Mouse (Mus musculus) embryonic fibroblast, embryonic 13.5 days (primary cell): ENCODE results near the gene Rcsd1. TPM values are rescaled to one million over a fixed set of nuclear protein-coding genes. Genes with fewer than 3 reads are reported as not detected.

Experiments used
- H3K27ac ChIP-seq: 2 replicates; pipeline ENCODE4 v1.5.1; 2012; ENCODE audit warnings: low read length, control low read depth, inconsistent platforms; ENCODE audit not compliant: insufficient read depth
- H3K4me1 ChIP-seq: 2 replicates; pipeline ENCODE4 v1.6.1; 2011; ENCODE audit warnings: low read length; ENCODE audit not compliant: control insufficient read depth, insufficient read depth
- H3K4me3 ChIP-seq: 2 replicates; pipeline ENCODE4 v1.5.1; 2011; ENCODE audit warnings: mild to moderate bottlenecking, control low read depth, low read length; ENCODE audit not compliant: insufficient read depth
- CTCF ChIP-seq: IDR thresholded peaks from 2 replicates; pipeline ENCODE4 v1.5.1; 2011; ENCODE audit warnings: mild to moderate bottlenecking, control low read depth, low read length, moderate library complexity, borderline replicate concordance; ENCODE audit not compliant: insufficient read depth
- POLR2A ChIP-seq: IDR thresholded peaks from 2 replicates; pipeline ENCODE4 v1.6.1; 2011; ENCODE audit warnings: low read depth, mild to moderate bottlenecking, control low read depth, low read length, moderate library complexity
- polyA plus RNA-seq: library from polyadenylated mRNA; stranded (reverse); fragments of >200 nt; gene quantifications from 2 replicates; pipeline ENCODE4 v1.2.4, GENCODE M21; 2011; ENCODE audit warnings: low read depth; ENCODE audit not compliant: missing spikeins, insufficient read length

Rcsd1 gene
- polyA plus RNA-seq, 1 experiment, result 2.3 TPM

GRCm38 (mm10) chr1:165695392-165696014 lies 14.1 kb downstream of the Rcsd1 start:
- Histone ChIP-seq H3K4me1 (no peaks in the 10 kb centered on the region), H3K4me3 (no peak overlapping the region), H3K27ac (no peak overlapping the region)
- no peak for TF ChIP-seq POLR2A
- TF ChIP-seq CTCF, result no peak

GRCm38 (mm10) chr1:165693856-165694255 lies 15.7 kb downstream of the Rcsd1 start:
- H3K4me3 ChIP-seq, result no peak overlapping the region
- no peak overlapping the region for H3K27ac ChIP-seq
- no peak for TF ChIP-seq POLR2A
- TF ChIP-seq CTCF, result no peak
- H3K4me1 ChIP-seq, result no peaks in the 10 kb centered on the region

GRCm38 (mm10) chr1:165691516-165691915 lies 18.0 kb downstream of the Rcsd1 start:
- TF ChIP-seq CTCF (no peak), POLR2A (no peak)
- Histone ChIP-seq H3K27ac (no peak overlapping the region), H3K4me3 (no peak overlapping the region), H3K4me1 (no peaks in the 10 kb centered on the region)

GRCm38 (mm10) chr1:165689845-165690244 lies 19.7 kb downstream of the Rcsd1 start:
- H3K27ac ChIP-seq, result no peak overlapping the region
- H3K4me1 ChIP-seq, result no peaks in the 10 kb centered on the region
- H3K4me3 ChIP-seq, result no peak overlapping the region
- TF ChIP-seq POLR2A, result no peak

GRCm38 (mm10) chr1:165687861-165688260 lies 21.7 kb downstream of the Rcsd1 start:
- Histone ChIP-seq H3K27ac (no peak overlapping the region), H3K4me1 (no peaks in the 10 kb centered on the region), H3K4me3 (no peak overlapping the region)
- TF ChIP-seq CTCF (no peak), POLR2A (no peak)

- H3K4me1 ChIP-seq, result no peaks in the 10 kb centered on the region
- no peak overlapping the region for H3K27ac ChIP-seq
- no peak for TF ChIP-seq POLR2A
- no peak for TF ChIP-seq CTCF
- no peak overlapping the region for H3K4me3 ChIP-seq
These were observed 22.6 kb downstream of the Rcsd1 start for GRCm38 (mm10) chr1:165686963-165687362.

GRCm38 (mm10) chr1:165686349-165686748 lies 23.2 kb downstream of the Rcsd1 start:
- TF ChIP-seq CTCF, result no peak
- TF ChIP-seq POLR2A, result no peak
- Histone ChIP-seq H3K27ac (no peak overlapping the region), H3K4me1 (no peaks in the 10 kb centered on the region), H3K4me3 (no peak overlapping the region)

- no peaks in the 10 kb centered on the region for H3K4me1 ChIP-seq
- no peak overlapping the region for H3K27ac ChIP-seq
- no peak for TF ChIP-seq CTCF
- no peak for TF ChIP-seq POLR2A
- no peak overlapping the region for H3K4me3 ChIP-seq
These were observed 25.0 kb downstream of the Rcsd1 start for GRCm38 (mm10) chr1:165684261-165685203.

- H3K4me1 ChIP-seq, result no peaks in the 10 kb centered on the region
- H3K27ac ChIP-seq, result no peak overlapping the region
- TF ChIP-seq POLR2A (no peak), CTCF (no peak)
- H3K4me3 ChIP-seq, result no peak overlapping the region
These were observed 27.3 kb downstream of the Rcsd1 start for GRCm38 (mm10) chr1:165682056-165682853.
